Mouse (Mus musculus): ENCODE data around the gene Sik1. TPM values are rescaled to one million over a fixed set of nuclear protein-coding genes. Genes with fewer than 3 reads are reported as not detected.
A peak's percentile ranks its signal among the peaks of the same experiment; 100 is the strongest.

Gene Sik1
- polyA plus RNA-seq (2012; rRNA removed): 5.8 and 9.7 TPM in 2 replicates

GRCm38 (mm10) chr17:31855597-31856518, at the start of gene Sik1:
Gene Sik1 (minus strand): TSS chr17:31855804.
- TF ChIP-seq CTCF (IDR thresholded peaks at IDR 0.05; ENCODE audit: extremely low read depth, insufficient read depth, low read length) (no peak), POLR2A (IDR thresholded peaks at IDR 0.05; ENCODE audit: extremely low read depth, insufficient read depth, low read length) (no peak)
- Histone ChIP-seq H3K4me1 (ENCODE audit: control insufficient read depth, insufficient read depth, low read length) (peaks cover 2% of the 10 kb centered on the region; the same call in 1 of the 2 replicates), H3K27ac (ENCODE audit: insufficient read depth, low read length) (peak within 1 kb of the TSS; percentile 88), H3K4me3 (ENCODE audit: insufficient read depth, low read length) (peak within 1 kb of the TSS; percentile 81)

DNA sequence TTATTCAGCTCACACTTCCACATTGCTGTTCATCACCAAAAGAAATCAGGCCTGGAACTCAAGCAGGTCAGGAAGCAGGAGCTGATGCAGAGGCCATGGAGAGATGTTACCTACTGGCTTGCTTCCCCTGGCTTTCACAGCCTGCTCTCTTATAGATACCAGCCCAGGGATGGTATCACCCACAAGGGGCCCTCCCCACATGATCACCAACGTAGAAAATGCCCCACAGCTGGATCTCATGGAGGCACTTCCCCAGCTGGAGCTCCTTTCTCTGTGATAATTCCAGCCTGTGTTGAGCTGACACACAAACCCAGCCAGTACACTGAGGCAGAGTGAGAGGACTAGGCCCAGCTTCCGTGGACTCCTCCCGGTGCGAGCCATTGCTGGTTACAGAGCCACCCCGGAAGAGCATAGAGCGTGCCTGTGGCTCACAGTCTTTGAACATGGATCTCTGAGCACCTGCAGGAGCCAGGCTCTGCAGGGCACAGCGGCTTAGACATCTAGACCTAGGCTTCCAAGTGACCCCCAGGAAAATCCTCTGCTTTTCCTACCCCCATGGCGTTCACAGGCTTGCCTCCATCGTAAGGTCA, 49.7 kb upstream of the Sik1 start:
- no peak overlapping the region for H3K4me3 ChIP-seq (ENCODE audit: insufficient read depth, low read length)
- H3K4me1 ChIP-seq (ENCODE audit: control insufficient read depth, insufficient read depth, low read length): no peaks in the 10 kb centered on the region
- no peak for TF ChIP-seq CTCF (IDR thresholded peaks at IDR 0.05; ENCODE audit: extremely low read depth, insufficient read depth, low read length)
- no peak for TF ChIP-seq POLR2A (IDR thresholded peaks at IDR 0.05; ENCODE audit: extremely low read depth, insufficient read depth, low read length)
- peak overlapping the region; percentile 80 for H3K27ac ChIP-seq (ENCODE audit: insufficient read depth, low read length)

GRCm38 (mm10) chr17:31904036-31904435, 48.4 kb upstream of the Sik1 start:
- no peaks in the 10 kb centered on the region for H3K4me1 ChIP-seq (ENCODE audit: control insufficient read depth, insufficient read depth, low read length)
- H3K4me3 ChIP-seq (ENCODE audit: insufficient read depth, low read length): no peak overlapping the region
- TF ChIP-seq CTCF (IDR thresholded peaks at IDR 0.05; ENCODE audit: extremely low read depth, insufficient read depth, low read length) (no peak), POLR2A (IDR thresholded peaks at IDR 0.05; ENCODE audit: extremely low read depth, insufficient read depth, low read length) (no peak)
- H3K27ac ChIP-seq (ENCODE audit: insufficient read depth, low read length): peak overlapping the region; percentile 66

DNA sequence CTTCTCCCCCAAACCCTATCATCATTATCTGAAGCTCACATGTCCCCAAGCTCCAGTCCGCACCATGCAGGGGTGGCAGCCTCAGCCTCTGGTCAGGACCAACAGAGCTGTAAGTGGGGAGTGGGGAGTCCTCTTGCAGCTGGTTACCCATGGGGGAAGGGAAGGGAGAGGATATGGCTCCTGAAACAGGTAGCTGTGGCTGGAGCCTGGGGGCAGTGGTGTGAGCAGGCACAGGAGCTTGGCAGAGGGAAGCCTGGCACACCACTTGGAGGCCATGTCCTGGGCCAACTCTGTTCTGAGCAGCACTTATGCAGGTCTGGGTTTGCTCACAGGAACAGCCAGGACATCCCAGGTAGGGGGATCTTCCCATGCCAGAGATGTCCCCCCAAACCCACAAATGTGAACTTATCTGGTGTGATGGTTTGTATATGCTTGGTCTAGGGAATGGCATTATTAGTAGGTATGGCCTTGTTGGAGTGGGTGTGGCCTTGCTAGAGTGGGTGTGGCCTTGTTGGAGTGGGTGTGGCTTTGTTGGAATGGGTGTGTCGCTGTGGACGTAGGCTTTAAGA, 47.1 kb upstream of the Sik1 start:
- no peak for TF ChIP-seq CTCF (IDR thresholded peaks at IDR 0.05; ENCODE audit: extremely low read depth, insufficient read depth, low read length)
- no peak for TF ChIP-seq POLR2A (IDR thresholded peaks at IDR 0.05; ENCODE audit: extremely low read depth, insufficient read depth, low read length)
- H3K27ac ChIP-seq (ENCODE audit: insufficient read depth, low read length): no peak overlapping the region
- no peaks in the 10 kb centered on the region for H3K4me1 ChIP-seq (ENCODE audit: control insufficient read depth, insufficient read depth, low read length)
- no peak overlapping the region for H3K4me3 ChIP-seq (ENCODE audit: insufficient read depth, low read length)

DNA sequence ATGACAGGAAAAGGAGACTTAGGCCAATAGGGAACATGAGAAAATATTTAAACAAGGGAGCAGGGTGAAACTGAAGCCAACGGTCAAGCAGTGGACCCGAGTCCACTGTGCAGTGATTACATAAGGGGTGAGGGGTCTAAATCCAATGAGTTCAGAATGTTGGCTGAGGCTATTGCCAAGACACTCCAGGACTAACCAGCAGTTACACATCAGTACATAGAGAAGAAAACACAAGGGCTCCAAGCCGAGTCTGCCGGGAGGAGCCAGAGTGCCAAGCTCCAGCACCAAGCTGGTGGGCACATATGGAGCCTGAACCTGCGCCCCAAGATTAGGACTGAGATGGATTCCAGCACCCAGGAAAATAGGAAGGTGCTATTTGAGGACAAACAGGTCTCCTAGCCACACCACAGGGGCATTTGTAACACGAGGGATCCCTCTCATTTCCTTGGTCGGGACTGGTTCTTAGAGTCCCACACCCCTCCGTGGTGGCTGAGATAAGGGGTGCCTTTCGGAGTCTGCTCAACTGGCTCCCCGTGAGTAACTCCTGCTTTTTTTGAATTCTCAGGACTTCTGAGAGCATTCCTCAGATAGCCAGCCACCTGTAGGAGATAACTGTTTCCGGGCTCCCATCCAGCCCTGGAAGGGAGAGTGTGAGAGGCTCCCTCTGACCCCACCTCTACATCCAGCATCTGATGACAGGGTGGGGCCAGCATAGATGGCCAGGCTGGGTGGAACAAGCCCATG, 46.0 kb upstream of the Sik1 start:
- no peak overlapping the region for H3K27ac ChIP-seq (ENCODE audit: insufficient read depth, low read length)
- no peaks in the 10 kb centered on the region for H3K4me1 ChIP-seq (ENCODE audit: control insufficient read depth, insufficient read depth, low read length)
- TF ChIP-seq POLR2A (IDR thresholded peaks at IDR 0.05; ENCODE audit: extremely low read depth, insufficient read depth, low read length) (no peak), CTCF (IDR thresholded peaks at IDR 0.05; ENCODE audit: extremely low read depth, insufficient read depth, low read length) (no peak)
- H3K4me3 ChIP-seq (ENCODE audit: insufficient read depth, low read length): no peak overlapping the region

GRCm38 (mm10) chr17:31898941-31899340, 43.3 kb upstream of the Sik1 start:
- Histone ChIP-seq H3K27ac (ENCODE audit: insufficient read depth, low read length) (no peak overlapping the region), H3K4me1 (ENCODE audit: control insufficient read depth, insufficient read depth, low read length) (no peaks in the 10 kb centered on the region), H3K4me3 (ENCODE audit: insufficient read depth, low read length) (no peak overlapping the region)
- TF ChIP-seq CTCF (IDR thresholded peaks at IDR 0.05; ENCODE audit: extremely low read depth, insufficient read depth, low read length) (no peak), POLR2A (IDR thresholded peaks at IDR 0.05; ENCODE audit: extremely low read depth, insufficient read depth, low read length) (no peak)

GRCm38 (mm10) chr17:31897186-31897793, 41.7 kb upstream of the Sik1 start:
- H3K4me1 ChIP-seq (ENCODE audit: control insufficient read depth, insufficient read depth, low read length): peaks cover 2% of the 10 kb centered on the region
- no peak overlapping the region for H3K27ac ChIP-seq (ENCODE audit: insufficient read depth, low read length)
- H3K4me3 ChIP-seq (ENCODE audit: insufficient read depth, low read length): no peak overlapping the region
- TF ChIP-seq POLR2A (IDR thresholded peaks at IDR 0.05; ENCODE audit: extremely low read depth, insufficient read depth, low read length): no peak
- TF ChIP-seq CTCF (IDR thresholded peaks at IDR 0.05; ENCODE audit: extremely low read depth, insufficient read depth, low read length): no peak

GRCm38 (mm10) chr17:31896751-31897150, 41.1 kb upstream of the Sik1 start:
- TF ChIP-seq CTCF (IDR thresholded peaks at IDR 0.05; ENCODE audit: extremely low read depth, insufficient read depth, low read length): no peak
- no peak for TF ChIP-seq POLR2A (IDR thresholded peaks at IDR 0.05; ENCODE audit: extremely low read depth, insufficient read depth, low read length)
- Histone ChIP-seq H3K4me3 (ENCODE audit: insufficient read depth, low read length) (no peak overlapping the region), H3K27ac (ENCODE audit: insufficient read depth, low read length) (no peak overlapping the region), H3K4me1 (ENCODE audit: control insufficient read depth, insufficient read depth, low read length) (peaks cover 2% of the 10 kb centered on the region)

GRCm38 (mm10) chr17:31896311-31896710, 40.7 kb upstream of the Sik1 start:
- no peak overlapping the region for H3K27ac ChIP-seq (ENCODE audit: insufficient read depth, low read length)
- H3K4me1 ChIP-seq (ENCODE audit: control insufficient read depth, insufficient read depth, low read length): peaks cover 2% of the 10 kb centered on the region
- no peak for TF ChIP-seq POLR2A (IDR thresholded peaks at IDR 0.05; ENCODE audit: extremely low read depth, insufficient read depth, low read length)
- no peak for TF ChIP-seq CTCF (IDR thresholded peaks at IDR 0.05; ENCODE audit: extremely low read depth, insufficient read depth, low read length)
- no peak overlapping the region for H3K4me3 ChIP-seq (ENCODE audit: insufficient read depth, low read length)
